In genomic region chr6:145417014-145417719, GRCm38 (mm10) we compare ENCODE assay signal across 8 mouse cellular contexts.
A peak's percentile ranks its signal among the peaks of the same experiment; 100 is the strongest.
DNase-seq lines count a peak whose midpoint lies in the region; ATAC-seq lines count a peak whose summit lies in the region.

No protein-coding gene starts in this region.

- H3K9me3 ChIP-seq in hindbrain, embryonic 10.5 days = no peaks in the 10 kb centered on the region
- no peaks in the 10 kb centered on the region for H3K9me3 ChIP-seq in hindbrain, embryonic 12.5 days (replicated peaks)

- DNase-seq in hindbrain, embryonic 10.5 days (ENCODE audit: low spot score) = peak; percentile 51
- DNase-seq in 416B (ENCODE audit: low read depth) (peak; percentile 43), ZHBTc4 (ENCODE audit: low read depth, low spot score) (peak; percentile 87)
- peak; percentile 63 for DNase-seq in embryo, embryonic 10 days (ENCODE audit: low spot score)
- peak; percentile 69 for DNase-seq in induced T-regulatory cell, adult 2 months (ENCODE audit: low read depth)
- peak; percentile 12 to 29 for DNase-seq in thymus, adult 18-20 months

- H3K27ac ChIP-seq in hindbrain, embryonic 10.5 days = no peak overlapping the region
- H3K27ac ChIP-seq in hindbrain, embryonic 12.5 days = no peak overlapping the region

- H3K36me3 ChIP-seq in hindbrain, embryonic 10.5 days = no peaks in the 10 kb centered on the region
- no peaks in the 10 kb centered on the region for H3K36me3 ChIP-seq in hindbrain, embryonic 12.5 days

- H3K4me3 ChIP-seq in hindbrain, embryonic 10.5 days = no peak overlapping the region
- no peak overlapping the region for H3K4me3 ChIP-seq in hindbrain, embryonic 12.5 days

- H3K27me3 ChIP-seq in hindbrain, embryonic 10.5 days (ENCODE audit: insufficient read depth, poor library complexity, severe bottlenecking) = no peaks in the 10 kb centered on the region
- H3K27me3 ChIP-seq in hindbrain, embryonic 12.5 days = no peaks in the 10 kb centered on the region

- H3K9ac ChIP-seq in hindbrain, embryonic 12.5 days = no peak overlapping the region

- H3K4me1 ChIP-seq in hindbrain, embryonic 10.5 days (replicated peaks) = no peaks in the 10 kb centered on the region
- H3K4me1 ChIP-seq in hindbrain, embryonic 12.5 days = no peaks in the 10 kb centered on the region

- no peak for ATAC-seq in hindbrain, embryonic 12.5 days (ENCODE audit: low FRiP score)
- ATAC-seq in megakaryocyte-erythroid progenitor cell, adult 5-6 weeks (replicated peaks; ENCODE audit: low FRiP score, low TSS enrichment, poor library complexity, severe bottlenecking) = peak; percentile 77

- no peak overlapping the region for H3K4me2 ChIP-seq in hindbrain, embryonic 12.5 days (replicated peaks)

- WGBS in hindbrain, embryonic 10.5 days = 71% methylated on average over 16 of the region's 16 CpGs
- 76% methylated on average over 16 of the region's 16 CpGs for WGBS in hindbrain, embryonic 12.5 days

Comparison
In these comparisons a context has a peak if more than half of its experiments do, and no peak if none do; other contexts are left out.
1. DNase-seq: peak in every context shown above with its lines; median percentile 87 in ZHBTc4; 69 in induced T-regulatory cell, adult 2 months; 63 in embryo, embryonic 10 days; 51 in hindbrain, embryonic 10.5 days; 43 in 416B; 20 in thymus, adult 18-20 months.